Mouse (Mus musculus): ENCODE data around the gene Phf24.

DNA sequence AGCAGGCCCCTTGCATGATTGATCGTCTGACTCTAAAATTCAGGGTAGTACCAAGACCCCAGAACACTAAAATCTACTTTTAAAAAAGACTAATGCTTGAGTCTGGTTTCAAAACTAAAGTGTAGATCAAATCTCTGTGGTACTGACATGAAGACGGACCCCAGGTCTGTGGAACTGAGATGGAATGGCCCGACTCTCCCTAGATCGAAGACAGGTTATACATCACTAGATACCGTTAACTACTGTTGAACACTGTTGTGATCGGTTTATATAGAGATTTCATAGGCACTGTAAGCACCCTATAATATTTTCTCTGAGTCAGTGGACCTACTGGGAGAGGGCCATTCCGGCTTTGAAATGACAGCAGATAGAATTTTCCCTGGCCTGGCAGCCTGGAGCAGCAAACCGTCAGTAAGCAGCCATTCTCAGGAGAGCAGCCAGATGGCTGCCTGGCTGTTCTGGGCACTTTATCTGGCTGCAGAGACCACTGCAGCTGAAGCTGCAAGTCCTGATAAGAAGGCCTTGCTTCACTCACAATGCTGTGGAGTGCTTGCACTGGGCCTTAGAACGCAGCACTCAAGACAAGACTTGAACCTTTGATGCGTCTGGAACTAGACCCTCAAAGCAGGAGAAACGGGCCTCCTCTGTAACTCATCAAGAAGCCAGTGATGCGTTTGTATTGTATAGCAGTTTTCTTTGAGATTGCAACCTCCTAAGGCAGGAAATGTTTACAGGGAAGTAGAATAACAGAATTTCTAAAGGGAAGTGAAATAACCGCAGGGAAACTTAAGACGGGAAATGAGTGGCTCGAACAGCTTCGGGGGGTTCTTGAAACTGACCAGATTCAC, 36.4 kb upstream of the Phf24 start:
- TF ChIP-seq CTCF (IDR thresholded peaks at IDR 0.05; ENCODE audit: low read depth, low read length): no peak
- no peak for TF ChIP-seq EP300 (IDR thresholded peaks at IDR 0.05; ENCODE audit: insufficient read depth, low read depth, low read length)
- TF ChIP-seq POLR2A (IDR thresholded peaks at IDR 0.05; ENCODE audit: insufficient read depth, low read length): no peak

Data from ES-Bruce4 (cell line).